Mouse (Mus musculus) spleen, embryonic (tissue): Measurements from ENCODE around the gene Fsd1.

ENCODE experiments used
- CTCF ChIA-PET: fragments of 350-600 bp; sonication (Branson Sonifier 250); formaldehyde crosslinking; loops from one replicate; lab custom pipeline; 2022; lab: Charles Lee

Gene Fsd1

DNA sequence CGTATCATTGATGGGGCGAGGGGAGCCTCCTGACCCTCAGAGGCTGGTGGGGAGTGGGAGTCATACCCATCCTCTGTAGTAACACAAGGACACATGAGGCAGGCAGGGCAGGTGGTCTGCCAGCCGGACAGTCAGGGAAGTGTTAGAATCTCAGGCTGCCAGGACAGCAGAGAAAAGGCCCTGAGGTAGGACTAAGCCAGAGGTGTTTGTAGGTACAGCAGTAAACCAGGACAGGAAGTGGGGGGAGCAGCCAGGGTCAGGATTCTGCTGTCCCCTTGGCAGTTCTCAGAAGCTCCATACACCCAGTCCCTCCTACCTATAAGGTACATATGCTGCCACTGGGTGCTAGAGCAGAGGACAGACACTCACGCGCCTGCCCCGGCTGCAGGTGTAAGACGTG, 24.7 kb upstream of the Fsd1 start:
- CTCF ChIA-PET = no interaction called here

DNA sequence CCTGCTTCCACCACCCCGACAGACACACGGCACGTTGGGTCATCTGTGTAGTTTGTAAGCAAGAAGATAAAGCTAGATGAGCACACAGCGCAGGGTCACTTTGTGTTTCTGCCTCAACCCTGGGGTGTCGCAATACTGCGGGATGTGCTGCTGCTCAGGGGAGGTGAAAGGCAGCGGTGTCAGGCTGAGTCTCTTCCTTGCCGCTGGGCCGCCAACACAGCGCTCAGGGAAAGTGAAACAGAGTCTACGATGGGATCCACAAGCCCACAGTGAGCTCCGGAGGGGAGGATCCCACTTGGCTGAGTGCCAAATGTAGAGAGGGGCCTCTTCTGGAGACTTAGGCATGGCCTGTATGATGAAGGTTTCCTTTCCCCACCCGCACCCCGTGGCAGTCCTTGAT, 23.1 kb upstream of the Fsd1 start:
- CTCF ChIA-PET = interaction anchor here (0.8 kb wide), 1 partner anchor 74 kb away, joined by 3 read pairs; no protein-coding TSS in a partner anchor

- CTCF ChIA-PET = interaction anchor here (0.5 kb wide), 1 partner anchor 99 kb away, joined by 3 read pairs; no protein-coding TSS in a partner anchor
These were observed 21.8 kb upstream of the Fsd1 start for GRCm38 (mm10) chr17:55964496-55964895.

DNA sequence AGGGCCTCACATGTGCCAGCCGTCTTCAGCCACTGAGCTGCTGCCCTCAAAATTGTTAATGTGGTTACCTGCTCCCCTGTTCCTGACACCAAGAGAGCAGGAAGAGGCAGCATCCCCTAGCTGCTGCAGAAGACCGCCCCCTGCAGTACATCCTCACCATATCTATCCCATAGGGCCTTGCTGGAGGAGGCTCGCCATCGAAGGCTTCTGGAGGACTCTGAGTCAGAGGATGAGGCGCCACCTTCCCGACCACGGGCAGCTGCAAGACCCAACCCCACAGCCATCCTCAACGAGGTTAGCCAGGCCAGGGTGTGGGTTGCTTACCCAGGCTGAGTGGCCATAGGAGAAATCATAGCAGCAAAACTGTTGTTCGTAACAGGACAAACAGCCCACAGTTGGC, 21.3 kb upstream of the Fsd1 start:
- CTCF ChIA-PET = interaction anchor here (0.5 kb wide), 1 partner anchor 8 kb away, joined by 4 read pairs; no protein-coding TSS in a partner anchor

- CTCF ChIA-PET = no interaction called here
These were observed 19.1 kb upstream of the Fsd1 start for GRCm38 (mm10) chr17:55967186-55967585.

- CTCF ChIA-PET = no interaction called here
These were observed 18.1 kb upstream of the Fsd1 start for GRCm38 (mm10) chr17:55968210-55968609.

- CTCF ChIA-PET = no interaction called here
These were observed 16.7 kb upstream of the Fsd1 start for GRCm38 (mm10) chr17:55969560-55969959.

- CTCF ChIA-PET = no interaction called here
These were observed 16.1 kb upstream of the Fsd1 start, which contains the start of gene Shd for GRCm38 (mm10) chr17:55969966-55970891. Shd (plus strand) TSS chr17:55970467.

GRCm38 (mm10) chr17:55971453-55971852, 14.9 kb upstream of the Fsd1 start:
- CTCF ChIA-PET = no interaction called here

DNA sequence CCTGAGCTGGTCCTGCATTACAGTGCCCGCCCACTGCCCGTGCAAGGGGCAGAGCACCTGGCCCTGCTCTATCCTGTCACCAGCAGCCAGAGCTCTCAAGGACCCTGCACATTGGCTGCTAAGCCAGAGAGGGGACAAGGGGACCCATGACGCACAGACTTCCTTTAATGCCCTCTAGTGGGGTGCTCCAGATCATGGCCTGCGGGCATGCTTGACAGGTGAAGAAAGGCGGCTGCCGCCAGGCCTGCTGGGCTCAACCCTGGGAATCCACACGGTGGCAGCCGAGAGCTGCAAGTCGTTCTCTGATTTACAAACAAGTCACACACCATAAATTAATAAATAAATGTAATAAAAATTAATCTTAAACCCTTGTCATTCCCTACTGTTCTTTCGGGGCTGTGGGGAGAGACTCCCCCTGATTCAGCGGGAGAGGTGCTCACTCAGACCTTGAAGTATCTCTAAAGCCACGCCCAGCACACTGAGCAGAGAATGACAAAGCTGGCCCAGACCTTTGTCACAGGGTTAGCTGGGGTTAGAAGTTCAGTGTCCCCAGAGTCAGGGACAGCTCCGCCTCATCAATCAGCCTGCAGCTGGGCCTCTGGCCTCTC, 9.9 kb upstream of the Fsd1 start:
- CTCF ChIA-PET = interaction anchor here (0.6 kb wide), 1 partner anchor 911 kb away, joined by 15 read pairs; no protein-coding TSS in a partner anchor

- CTCF ChIA-PET = no interaction called here
These were observed 9.0 kb upstream of the Fsd1 start for GRCm38 (mm10) chr17:55977301-55977700.

DNA sequence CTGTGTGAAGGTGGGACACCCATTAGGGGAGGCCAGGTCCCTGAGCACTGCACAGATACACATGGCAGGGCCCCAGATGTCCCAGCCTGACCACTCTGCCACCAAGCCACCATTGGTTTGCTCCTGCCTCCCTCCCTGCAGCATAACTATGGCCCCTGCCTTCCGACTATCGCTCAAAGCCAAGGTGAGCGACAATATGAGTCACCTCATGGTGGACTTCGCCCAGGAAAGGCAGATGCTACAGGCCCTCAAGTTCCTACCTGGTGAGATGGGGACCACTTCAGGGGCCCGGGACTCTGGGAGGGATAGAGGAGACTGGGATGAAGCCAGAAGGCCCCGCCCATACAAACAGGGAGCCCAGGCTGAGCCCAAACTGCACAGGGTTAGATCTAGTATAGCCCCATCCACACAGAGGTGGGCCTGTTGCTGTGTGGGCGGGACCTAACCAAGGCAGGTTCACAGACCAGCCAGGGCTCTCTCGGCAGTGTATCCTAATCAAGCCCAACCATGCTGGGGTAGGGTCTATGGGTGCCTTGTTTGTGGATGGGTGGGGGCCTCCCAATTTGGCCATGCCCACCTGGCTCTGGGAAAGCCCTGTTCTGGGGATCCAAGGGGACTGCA, 4.1 kb downstream of the Fsd1 start:
- CTCF ChIA-PET = no interaction called here

GRCm38 (mm10) chr17:55996007-55996406, 9.7 kb downstream of the Fsd1 start:
- CTCF ChIA-PET = no interaction called here

DNA sequence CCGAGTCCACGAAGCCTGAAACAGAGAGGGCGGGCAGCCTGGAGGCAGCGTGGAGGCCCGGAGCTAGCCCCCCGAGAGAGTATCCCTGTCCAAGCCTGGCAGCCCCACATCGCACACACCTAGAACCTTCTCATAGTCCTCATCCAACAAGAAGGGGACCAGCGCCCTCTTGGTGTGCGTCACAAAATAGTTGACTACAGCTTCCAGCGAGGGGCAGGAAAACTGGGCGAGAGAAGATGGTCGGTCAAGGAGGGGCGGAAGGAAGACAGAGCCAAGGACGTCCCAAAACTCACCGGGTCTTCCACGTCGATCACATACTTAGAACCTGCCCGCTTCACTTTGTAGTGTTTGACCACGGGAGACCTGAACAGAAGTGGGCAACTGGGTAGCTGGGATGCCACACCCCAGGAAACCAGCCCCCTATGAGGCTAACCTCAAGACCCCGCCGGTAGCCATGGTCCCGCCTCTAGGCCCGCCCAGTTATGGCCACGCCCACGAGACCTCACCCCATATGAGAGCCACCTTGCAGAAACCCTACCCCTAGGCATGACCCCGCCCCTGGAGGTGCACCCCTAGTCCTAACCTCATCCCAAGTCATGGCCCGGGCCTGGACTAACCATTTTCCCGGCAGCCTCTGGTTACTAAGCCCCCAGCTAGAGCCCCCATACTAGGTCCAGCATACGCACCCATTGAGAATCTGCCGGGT, 13.6 kb downstream of the Fsd1 start:
- CTCF ChIA-PET = no interaction called here

DNA sequence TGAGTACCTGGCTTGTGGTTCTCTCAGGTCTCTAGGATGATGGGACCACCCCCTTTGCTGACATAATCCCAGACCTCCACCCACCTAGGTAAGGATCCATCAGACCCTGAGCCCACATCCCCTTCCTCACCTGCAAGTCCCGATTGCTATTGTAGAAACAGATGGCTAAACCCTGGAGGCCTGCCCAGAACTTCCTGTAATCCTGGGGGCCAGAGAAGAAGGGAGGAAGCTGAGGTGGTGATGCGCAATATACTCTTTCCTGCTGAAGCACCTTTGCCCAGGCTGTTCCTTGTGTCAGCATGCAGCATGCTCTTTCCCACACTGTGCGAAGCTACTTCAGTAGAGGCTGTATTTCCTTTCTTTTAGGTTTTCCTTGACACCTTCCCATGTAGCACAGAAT, 16.7 kb downstream of the Fsd1 start:
- CTCF ChIA-PET = no interaction called here

GRCm38 (mm10) chr17:56005415-56006061, 19.2 kb downstream of the Fsd1 start, which contains the start of the genes Stap2 and Mpnd:
Stap2 (minus strand) TSS chr17:56005584.
Mpnd (plus strand) TSS chr17:56005711.
- CTCF ChIA-PET = no interaction called here

DNA sequence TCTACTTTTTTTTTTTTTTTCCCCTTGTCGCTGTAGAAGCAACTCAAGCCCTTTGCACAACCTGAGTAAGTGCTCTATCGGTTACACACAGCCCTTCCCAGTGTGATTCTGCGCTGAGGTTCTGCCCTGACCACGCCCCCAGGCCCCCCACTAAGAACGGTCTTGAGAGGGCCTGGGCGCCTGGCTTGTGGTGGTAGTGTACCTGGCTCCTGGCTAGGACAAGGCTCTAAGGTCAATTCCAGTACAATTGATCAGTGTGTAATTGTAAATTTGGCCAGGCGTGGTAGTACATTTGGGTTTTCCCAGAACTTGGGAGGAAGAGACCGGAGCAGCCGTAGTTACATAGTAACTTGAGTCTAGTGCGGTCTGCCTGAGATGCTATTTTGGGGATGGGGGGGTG, 20.6 kb downstream of the Fsd1 start:
- CTCF ChIA-PET = interaction anchor here (0.6 kb wide), 1 partner anchor 1280 kb away, joined by 3 read pairs; no protein-coding TSS in a partner anchor

DNA sequence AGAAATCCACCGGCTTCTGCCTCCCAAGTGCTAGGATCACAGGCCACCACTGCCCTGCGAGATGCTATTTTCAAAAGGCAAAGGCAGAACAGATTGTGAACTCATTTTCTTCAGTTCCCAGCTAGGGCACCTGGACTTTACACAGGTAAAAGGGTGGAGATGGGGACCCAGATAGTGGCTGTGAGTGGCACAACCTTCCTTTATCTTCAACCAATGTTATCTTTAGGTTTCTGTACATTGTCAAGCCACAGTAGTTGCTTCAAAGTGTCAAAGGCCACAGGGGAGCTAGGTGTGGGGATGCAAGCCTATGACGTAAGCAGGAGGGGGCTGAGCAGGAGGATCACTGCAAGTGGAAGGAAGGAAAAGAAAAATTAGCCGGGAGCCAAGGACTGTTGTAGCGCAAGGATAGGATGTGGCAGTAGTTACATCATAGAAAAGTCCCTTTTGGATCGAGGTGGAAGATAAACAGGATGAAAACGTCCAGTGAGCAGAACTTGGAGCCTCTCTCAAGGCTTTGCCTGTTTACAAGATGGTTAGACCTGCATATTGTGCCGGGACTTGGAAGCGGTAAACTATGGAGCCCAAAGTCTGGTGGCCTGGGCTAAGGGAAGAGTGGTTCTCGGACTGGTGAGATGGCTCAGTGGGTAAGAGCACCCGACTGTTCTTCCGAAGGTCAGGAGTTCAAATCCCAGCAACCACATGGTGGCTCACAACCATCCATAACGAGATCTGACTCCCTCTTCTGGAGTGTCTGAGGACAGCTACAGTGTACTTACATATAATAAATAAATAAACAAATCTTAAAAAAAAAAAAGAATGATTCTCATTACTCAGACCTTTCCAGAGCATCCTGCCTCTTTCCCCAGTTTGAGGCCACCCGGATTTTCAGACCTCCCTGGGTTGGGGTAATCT, 21.4 kb downstream of the Fsd1 start:
- CTCF ChIA-PET = interaction anchor here (0.5 to 1.8 kb wide), 3 partner anchors 9 to 1280 kb away, joined by 3 to 5 read pairs (median 4); no protein-coding TSS in a partner anchor

- CTCF ChIA-PET = interaction anchor here (0.5 to 1.8 kb wide), 3 partner anchors 9 to 114 kb away, joined by 4 to 6 read pairs (median 5); no protein-coding TSS in a partner anchor
These were observed 22.2 kb downstream of the Fsd1 start for GRCm38 (mm10) chr17:56008356-56009087.
